Mouse (Mus musculus) ovary, postnatal 10 days (tissue): ENCODE measurements around the gene Glt1d1.
"Not testable (repeated sequence)": the region's sequence is repeated elsewhere in the genome, so short reads cannot be mapped to it uniquely, and the experiment has no call there.

Experiments
- DNase-seq: peaks from one replicate; pipeline ENCODE4 v3.0.0; 2022; ENCODE audit warnings: low spot score

The Glt1d1 gene

GRCm38 (mm10) chr5:127699679-127700078, 67.6 kb downstream of the Glt1d1 start:
- DNase-seq: no peak

- no peak for DNase-seq
These were observed 68.1 kb downstream of the Glt1d1 start for GRCm38 (mm10) chr5:127700156-127700555.

DNA sequence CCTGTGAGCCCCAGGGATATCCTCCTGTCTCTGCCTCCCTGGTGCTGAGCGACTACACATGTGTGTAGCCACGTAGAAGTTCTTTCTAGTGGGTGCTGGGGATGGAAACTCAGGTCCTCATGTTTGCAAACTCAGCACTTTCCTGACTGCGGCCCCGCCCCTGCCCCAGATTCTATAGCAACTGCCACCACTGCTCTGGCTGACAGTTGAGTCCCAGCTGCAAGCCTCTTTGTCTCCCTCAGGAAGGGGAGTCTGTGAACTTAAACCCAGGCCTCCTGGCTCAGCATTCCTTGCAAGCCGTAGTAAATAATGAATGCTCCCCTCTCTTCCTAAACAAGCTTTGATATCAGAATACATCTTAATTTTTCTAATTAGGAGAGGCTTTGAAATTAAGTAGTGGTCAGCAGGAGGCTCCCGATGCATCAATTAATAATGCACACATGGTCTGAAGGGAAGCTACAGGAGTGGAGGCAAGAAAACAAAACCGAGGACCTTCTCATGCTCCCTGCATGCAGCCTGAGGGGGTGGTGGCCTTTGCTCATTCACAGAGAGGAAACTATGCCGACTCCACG, 71.6 kb downstream of the Glt1d1 start:
- no peak for DNase-seq

- no peak for DNase-seq
These were observed 73.2 kb downstream of the Glt1d1 start for GRCm38 (mm10) chr5:127705225-127705624.

DNA sequence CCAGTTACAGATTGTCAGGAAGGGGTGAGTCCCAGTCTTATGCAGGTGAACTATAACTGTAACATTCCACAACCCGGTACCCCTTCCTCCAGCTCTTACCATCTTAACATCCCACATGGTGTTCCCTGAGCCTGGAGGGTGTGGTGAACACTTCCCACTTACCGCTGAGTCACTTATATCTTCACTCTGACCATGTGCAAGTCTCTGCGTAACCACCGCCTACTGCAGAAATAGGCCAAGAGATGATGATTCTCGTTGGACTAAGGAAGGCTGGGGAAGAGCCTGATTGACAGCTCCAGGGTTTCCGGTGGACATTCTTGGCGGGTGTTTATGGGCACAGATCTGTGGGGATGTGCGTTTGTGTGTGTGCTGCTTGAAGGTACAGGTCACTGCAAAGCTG, 73.9 kb downstream of the Glt1d1 start:
- no peak for DNase-seq

- DNase-seq: no peak
These were observed 76.1 kb downstream of the Glt1d1 start for GRCm38 (mm10) chr5:127708143-127708542.

DNA sequence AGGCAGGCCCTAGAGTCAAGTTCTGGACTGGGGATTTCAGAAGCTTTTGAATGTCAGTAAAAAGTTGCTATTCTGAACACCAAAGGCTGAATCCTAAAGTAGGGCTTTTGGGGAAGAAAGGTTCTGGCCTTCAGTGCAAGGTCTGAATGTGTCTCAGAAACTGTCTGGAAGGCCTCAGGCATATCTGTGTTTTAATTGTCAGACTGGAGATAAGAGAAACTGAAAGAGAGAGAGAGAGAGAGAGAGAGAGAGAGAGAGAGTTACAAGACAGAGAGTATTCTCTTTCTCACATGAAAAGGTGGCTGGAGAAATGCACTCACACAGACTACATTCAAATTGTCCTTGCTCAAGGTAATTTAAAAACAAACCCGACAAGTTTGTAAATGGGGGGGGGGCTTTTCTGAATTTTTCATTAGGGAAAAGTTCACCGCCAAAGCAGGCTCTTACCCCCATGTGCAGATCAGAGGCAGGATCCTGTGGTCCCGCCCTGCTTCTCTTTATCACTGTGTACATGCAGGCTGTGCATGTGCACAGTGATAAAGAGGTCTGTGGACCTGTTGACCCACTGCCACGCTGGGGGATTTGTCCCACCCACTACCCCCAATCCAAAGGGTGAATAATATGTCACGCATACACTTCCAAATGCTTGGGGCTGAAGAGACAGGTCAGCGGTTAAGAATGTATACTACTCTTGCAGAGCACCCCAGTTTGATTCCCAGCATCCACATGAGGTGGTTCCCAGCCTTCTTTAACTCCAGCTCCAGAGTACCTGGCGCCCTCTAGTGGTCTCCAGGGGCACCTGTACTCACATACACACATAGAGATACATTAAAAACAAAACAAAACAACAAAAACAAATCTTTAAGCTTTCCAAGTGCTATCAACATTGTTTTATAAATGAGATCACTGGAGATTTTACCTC, 83.0 kb downstream of the Glt1d1 start:
- DNase-seq: no peak

DNA sequence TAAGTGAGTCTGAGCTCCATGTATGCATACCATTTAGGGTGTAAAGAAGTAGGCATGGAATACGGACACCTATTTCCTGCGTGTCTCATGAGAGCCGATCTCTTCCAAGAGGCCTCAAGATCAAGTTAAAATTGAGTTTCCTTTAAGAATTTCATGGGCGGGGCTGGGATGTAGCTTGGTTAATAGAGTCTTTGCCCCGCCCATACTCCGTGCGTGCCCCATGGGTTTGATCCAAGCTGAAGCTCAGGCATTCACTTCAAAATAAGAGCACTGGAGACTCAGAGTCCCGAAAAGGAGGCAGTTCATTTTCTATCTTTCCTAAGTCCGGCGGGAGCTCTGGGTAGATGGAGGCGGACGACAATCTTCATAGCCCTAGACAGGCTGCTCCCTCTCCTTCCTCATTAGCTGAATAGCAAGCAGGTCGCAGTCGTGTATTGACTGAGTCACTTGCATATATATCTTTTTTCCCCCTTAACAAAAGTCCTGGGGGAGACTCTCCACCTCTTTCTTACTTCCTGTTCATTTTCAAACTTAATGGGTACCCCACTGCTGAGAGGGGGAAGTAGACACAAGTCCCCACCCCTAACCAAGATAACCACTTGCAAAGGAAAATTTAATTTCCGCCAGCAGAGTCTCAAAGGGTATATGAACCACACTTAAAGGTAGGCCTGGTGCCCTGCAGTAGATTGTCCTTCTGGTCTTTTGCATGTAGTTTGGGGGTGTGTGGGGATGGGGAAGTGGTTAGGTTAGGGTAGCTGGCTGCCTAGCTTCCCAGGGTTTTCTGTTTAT, 88.7 kb downstream of the Glt1d1 start:
- no peak for DNase-seq

DNA sequence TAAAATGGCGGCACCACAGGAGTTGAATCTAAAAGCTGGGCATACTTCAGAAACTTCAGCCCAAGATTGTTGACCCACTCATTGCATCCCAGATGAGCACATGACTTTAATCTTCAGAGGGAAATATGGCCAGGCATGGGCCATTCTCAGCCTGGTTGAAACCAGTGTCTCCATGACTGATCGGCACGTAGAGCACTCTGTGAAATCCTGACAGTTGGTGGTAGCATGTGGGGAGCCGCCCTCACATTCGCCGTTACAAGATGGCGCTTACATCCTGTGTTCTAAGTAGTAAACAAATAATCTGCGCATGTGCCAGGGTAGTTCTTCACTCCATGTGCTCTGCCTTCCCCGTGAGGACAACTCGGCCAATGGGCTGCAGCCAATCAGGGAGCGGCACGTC, 90.1 kb downstream of the Glt1d1 start:
- DNase-seq: not testable (repeated sequence)

- no peak for DNase-seq
These were observed 98.3 kb downstream of the Glt1d1 start for GRCm38 (mm10) chr5:127730351-127730750.

- no peak for DNase-seq
These were observed 109.3 kb downstream of the Glt1d1 start for GRCm38 (mm10) chr5:127741331-127741730.

DNA sequence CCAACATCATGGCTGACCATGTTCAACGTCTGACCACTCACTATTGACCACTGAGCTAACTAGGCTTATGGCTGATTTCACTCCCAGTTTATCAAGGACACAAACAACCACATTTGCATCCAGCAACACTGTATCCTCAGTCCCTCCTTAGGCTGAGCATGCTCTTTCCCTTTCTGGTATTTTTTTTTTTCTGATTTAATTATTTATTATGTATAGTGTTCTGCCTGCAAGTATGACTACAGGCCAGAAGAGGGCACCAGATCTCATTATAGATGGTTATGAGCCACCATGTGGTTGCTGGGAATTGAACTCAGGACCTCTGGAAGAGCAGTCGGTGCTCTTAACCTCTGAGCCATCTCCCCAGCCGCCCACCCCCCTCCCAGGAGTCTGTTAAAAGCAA, 117.5 kb downstream of the Glt1d1 start:
- not testable (repeated sequence) for DNase-seq

- DNase-seq: no peak
These were observed 119.4 kb downstream of the Glt1d1 start for GRCm38 (mm10) chr5:127751262-127751975.

DNA sequence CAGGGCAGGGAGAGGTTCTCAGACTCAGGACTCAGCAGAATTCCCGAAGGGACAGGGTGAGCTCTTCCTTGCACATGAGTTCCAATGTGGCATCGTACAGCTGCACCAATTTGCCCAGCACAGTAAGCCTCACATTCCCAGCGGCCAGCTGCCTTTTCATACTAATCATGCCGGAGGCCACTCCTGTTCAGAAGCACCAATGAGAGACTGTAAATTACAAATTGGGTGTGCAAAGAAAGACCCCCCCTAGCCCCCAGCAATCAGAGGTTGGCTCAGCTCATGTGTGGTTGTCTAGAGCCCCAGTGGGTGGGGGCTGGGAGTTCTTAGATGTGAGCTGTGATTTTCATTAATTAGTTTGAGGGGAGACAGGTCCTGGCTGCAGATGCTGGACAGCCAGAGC, 123.5 kb downstream of the Glt1d1 start:
- DNase-seq: no peak

DNA sequence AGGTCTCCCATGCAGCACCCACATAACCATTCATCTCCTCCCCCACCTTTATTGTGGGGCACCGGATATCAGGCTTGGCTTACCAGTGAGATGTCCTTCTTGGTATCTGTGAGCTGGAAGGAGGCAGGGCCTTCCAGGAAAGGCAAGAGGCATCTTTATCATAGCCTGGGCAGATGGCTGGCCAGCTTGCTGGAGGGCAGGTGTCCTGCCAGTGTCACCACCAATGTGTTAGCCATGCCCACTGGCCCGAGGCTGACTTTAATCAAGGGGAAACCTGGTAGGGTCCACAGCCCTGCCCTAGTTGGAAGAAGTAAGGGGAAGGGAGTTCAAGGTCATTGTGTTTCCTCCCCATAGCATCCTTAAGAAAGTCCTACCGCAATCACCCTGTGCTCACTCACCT, 123.9 kb downstream of the Glt1d1 start:
- no peak for DNase-seq

DNA sequence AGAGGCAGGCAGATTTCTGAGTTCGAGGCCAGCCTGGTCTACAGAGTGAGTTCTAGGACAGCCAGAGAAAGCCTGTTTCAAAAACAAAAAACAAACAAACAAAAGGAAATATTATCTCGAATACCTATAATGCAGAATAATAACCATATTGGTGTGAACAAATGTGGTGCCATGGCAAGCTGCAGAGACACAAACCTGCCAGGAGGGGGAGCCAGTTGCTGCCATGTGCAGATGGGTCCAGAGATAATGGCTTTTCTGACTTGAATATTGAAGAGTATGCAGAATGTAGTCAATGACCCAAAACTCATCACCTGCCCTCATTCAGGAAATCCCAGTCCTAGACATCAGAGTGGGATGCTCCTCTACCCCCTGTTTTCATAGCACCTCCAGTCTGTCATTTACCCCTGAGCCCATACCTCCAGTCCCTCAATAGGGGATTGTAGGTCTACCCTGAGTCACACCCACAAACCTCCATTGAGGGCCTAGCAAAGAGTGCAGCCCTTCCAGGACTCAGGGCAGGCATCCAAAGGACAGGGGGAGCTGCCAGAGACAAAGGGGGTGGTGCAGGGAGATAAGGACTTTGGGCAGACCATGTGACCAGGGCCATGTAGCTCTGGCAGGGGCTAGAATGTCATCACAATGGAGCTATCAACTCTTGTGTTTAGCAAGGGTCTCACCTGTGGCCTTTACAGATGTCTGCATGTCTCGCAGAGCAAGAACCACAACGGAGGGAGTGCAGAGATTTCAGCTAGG, 124.8 kb downstream of the Glt1d1 start:
- DNase-seq: no peak

DNA sequence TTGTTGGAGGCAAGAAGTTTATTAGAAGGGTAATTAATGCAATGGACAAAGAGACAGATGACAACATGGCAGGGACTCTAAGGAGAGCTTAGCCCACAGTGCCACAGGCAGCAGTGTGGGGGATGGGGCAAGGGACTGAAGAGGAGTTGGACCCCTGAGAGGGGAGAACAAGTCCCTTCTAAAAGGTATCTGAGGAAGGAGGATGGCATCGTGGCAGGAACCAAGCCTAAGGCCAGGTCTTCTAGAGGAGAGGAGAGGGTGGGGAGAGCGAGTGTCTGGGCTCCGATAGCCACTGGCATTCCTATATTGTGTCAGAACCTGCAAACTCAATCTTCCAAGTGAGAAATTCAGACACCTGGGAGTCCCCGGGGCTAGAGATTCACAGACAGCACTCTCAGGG, 126.5 kb downstream of the Glt1d1 start:
- DNase-seq: no peak
